Mouse (Mus musculus) ES-E14 (cell line): ENCODE data around the gene Spire2. TPM values are rescaled to one million over a fixed set of nuclear protein-coding genes. Genes with fewer than 3 reads are reported as not detected.
"Not testable (repeated sequence)": the region's sequence is repeated elsewhere in the genome, so short reads cannot be mapped to it uniquely, and the experiment has no call there.

Source experiments
- DNase-seq: peaks from one replicate; pipeline ENCODE4 v3.0.0-alpha.2; 2013; ENCODE audit warnings: low read depth, low spot score
- H3K27ac ChIP-seq: 2 replicates; pipeline ENCODE4 v1.5.1; 2012; ENCODE audit warnings: low read depth, mild to moderate bottlenecking, low read length, moderate library complexity, mixed read lengths; ENCODE audit not compliant: poor library complexity, insufficient read depth, severe bottlenecking
- H3K36me3 ChIP-seq: 2 replicates; pipeline ENCODE4 v1.6.1; 2012; ENCODE audit warnings: mild to moderate bottlenecking, low read length, moderate library complexity, mixed read lengths; ENCODE audit not compliant: control insufficient read depth, poor library complexity, insufficient read depth, severe bottlenecking
- H3K4me1 ChIP-seq, 2 experiments: fragments of 150-350 bp in 1 of 2; sonication (generic) in 1 of 2; 2 replicates each; pipeline ENCODE4 v1.6.1; 2012; ENCODE audit warnings: low read length in 2 of 2, mild to moderate bottlenecking in 1 of 2, mixed read lengths in 1 of 2; ENCODE audit not compliant: control insufficient read depth in 2 of 2, insufficient read depth in 2 of 2, poor library complexity in 1 of 2
- H3K4me3 ChIP-seq, 2 experiments: fragments of 150-350 bp in 1 of 2; sonication (generic) in 1 of 2; 2 replicates each; pipeline ENCODE4 v1.5.1; 2012; ENCODE audit warnings: low read length in 2 of 2, low read depth in 1 of 2, mild to moderate bottlenecking in 1 of 2, mixed read lengths in 1 of 2; ENCODE audit not compliant: insufficient read depth in 1 of 2, poor library complexity in 1 of 2, severe bottlenecking in 1 of 2
- H3K9ac ChIP-seq: 2 replicates; pipeline ENCODE4 v1.6.1; 2012; ENCODE audit warnings: low read depth, mild to moderate bottlenecking, low read length, mixed read lengths; ENCODE audit not compliant: poor library complexity, insufficient read depth, severe bottlenecking
- H3K9me3 ChIP-seq: fragments of 150-350 bp; sonication (generic); 2 replicates; pipeline ENCODE4 v1.6.1; 2012; ENCODE audit warnings: low read depth, mild to moderate bottlenecking, low read length; ENCODE audit not compliant: control insufficient read depth, insufficient read depth
- CHD2 ChIP-seq: IDR thresholded peaks from 2 replicates; pipeline ENCODE4 v1.6.1; 2014; ENCODE audit warnings: mild to moderate bottlenecking, low read depth, low read length, inconsistent platforms
- HCFC1 ChIP-seq: IDR thresholded peaks from 2 replicates; pipeline ENCODE4 v1.6.1; 2012; ENCODE audit warnings: low read length, inconsistent platforms, borderline replicate concordance; ENCODE audit not compliant: insufficient read depth
- MAFK ChIP-seq: IDR thresholded peaks from 2 replicates; pipeline ENCODE4 v1.6.1; 2014; ENCODE audit warnings: mild to moderate bottlenecking, low read depth, low read length, inconsistent platforms; ENCODE audit not compliant: insufficient read depth
- ZC3H11A ChIP-seq: IDR thresholded peaks from 2 replicates; pipeline ENCODE4 v1.6.1; 2012; ENCODE audit warnings: low read depth, mild to moderate bottlenecking, inconsistent platforms, low read length, borderline replicate concordance
- ZNF384 ChIP-seq: IDR thresholded peaks from 2 replicates; pipeline ENCODE4 v1.6.1; 2012; ENCODE audit warnings: low read depth, low read length, inconsistent platforms
- in situ Hi-C, 2 experiments: fragments of 600-800 bp; cut with MboI; formaldehyde crosslinking; loops; one replicate each; pipeline ENCODE4 v1.15.1; 2025; ENCODE audit warnings: low sequenced_read_pairs in 2 of 2, inconsistent platforms in 1 of 2; ENCODE audit not compliant: unreplicated experiment in 2 of 2
- total RNA-seq: library from RNA; depleted of rRNA; stranded (reverse); fragments of 300-350 nt; gene quantifications from 2 replicates; pipeline ENCODE4 v1.2.3, GENCODE M21; 2012; rRNA removed

Gene Spire2
- total RNA-seq, 1 experiment: 8.8 TPM

GRCm38 (mm10) chr8:123414255-123414654 lies 81.7 kb downstream of the Spire2 start:
- Histone ChIP-seq H3K4me1 (peaks cover 2 to 13% of the 10 kb centered on the region in 2 experiments; a peak in 2 of 4 replicates), H3K9ac (no peak overlapping the region), H3K36me3 (peaks cover 4% of the 10 kb centered on the region; the same call in 1 of the 2 replicates), H3K4me3 (no peak overlapping the region), H3K27ac (no peak overlapping the region), H3K9me3 (no peaks in the 10 kb centered on the region)
- in situ Hi-C loops: no loop called here
- DNase-seq: peak; percentile 26
- TF ChIP-seq ZNF384 (no peak), MAFK (no peak), ZC3H11A (no peak), CHD2 (no peak), HCFC1 (no peak)

- not testable (repeated sequence) for H3K9ac ChIP-seq, H3K4me3 ChIP-seq
Observed at GRCm38 (mm10) chr8:123414997-123415696, 82.6 kb downstream of the Spire2 start.

GRCm38 (mm10) chr8:123415967-123416943 lies 83.7 kb downstream of the Spire2 start:
- Histone ChIP-seq H3K9ac (no peak overlapping the region), H3K36me3 (peaks cover 14% of the 10 kb centered on the region), H3K4me3 (no peak overlapping the region), H3K27ac (no peak overlapping the region), H3K9me3 (no peaks in the 10 kb centered on the region), H3K4me1 (peaks cover 0 to 13% of the 10 kb centered on the region in 2 experiments; a peak in 1 of 4 replicates)
- TF ChIP-seq ZNF384 (peak; percentile 82), MAFK (no peak)
- DNase-seq: peak; percentile 27
- in situ Hi-C loops: no loop called here

More at GRCm38 (mm10) chr8:123414997-123415696, 82.6 kb downstream of the Spire2 start:
- H3K36me3 ChIP-seq, H3K9me3 ChIP-seq, in situ Hi-C loops, H3K27ac ChIP-seq, DNase-seq: not testable (repeated sequence)
- H3K4me1 ChIP-seq: peaks cover 2 to 13% of the 10 kb centered on the region in 2 experiments; a peak in 2 of 4 replicates

GRCm38 (mm10) chr8:123416944-123417555 lies 84.5 kb downstream of the Spire2 start:
- Histone ChIP-seq H3K27ac (no peak overlapping the region), H3K9me3 (no peaks in the 10 kb centered on the region), H3K9ac (no peak overlapping the region), H3K36me3 (peaks cover 15% of the 10 kb centered on the region), H3K4me3 (no peak overlapping the region), H3K4me1 (peaks cover 2 to 9% of the 10 kb centered on the region in 2 experiments; a peak in 2 of 4 replicates)
- TF ChIP-seq ZC3H11A: no peak
- no peak for TF ChIP-seq CHD2
- in situ Hi-C loops: no loop called here
- DNase-seq: no peak

Other genes with a start within 250 kb of the Spire2 start
- gene Rpl13, start 230.4 kb upstream of the Spire2 start, total RNA-seq: 2,643 and 2,912 TPM in 2 replicates
- gene Cpne7, start 215.3 kb upstream of the Spire2 start, total RNA-seq: 1.8 and 4.9 TPM in 2 replicates
- 3.1 and 3.3 TPM in 2 replicates for gene Sult5a1, start 174.4 kb upstream of the Spire2 start, total RNA-seq
- not detected in 2 replicates for gene Dpep1, start 146.5 kb upstream of the Spire2 start, total RNA-seq
- 68.8 and 86.0 TPM in 2 replicates for gene Chmp1a, start 120.0 kb upstream of the Spire2 start, total RNA-seq
- 1.2 and 1.4 TPM in 2 replicates for gene Spata33, start 119.9 kb upstream of the Spire2 start, total RNA-seq
- 42.7 and 58.9 TPM in 2 replicates for gene Cdk10, start 107.9 kb upstream of the Spire2 start, total RNA-seq
- gene Spata2l, start 96.5 kb upstream of the Spire2 start, total RNA-seq: 1.2 and 1.7 TPM in 2 replicates
- 14.8 and 19.1 TPM in 2 replicates for gene Zfp276, start 78.5 kb upstream of the Spire2 start, total RNA-seq
- 10.8 and 15.4 TPM in 2 replicates for gene Vps9d1, start 78.4 kb upstream of the Spire2 start, total RNA-seq
- gene Fanca, start 14.1 kb upstream of the Spire2 start, total RNA-seq: 31.7 and 52.6 TPM in 2 replicates
- 87.2 and 114 TPM in 2 replicates for gene Tcf25, start 41.0 kb downstream of the Spire2 start, total RNA-seq
- 0.27 and 0.42 TPM in 2 replicates for gene Mc1r, start 74.4 kb downstream of the Spire2 start, total RNA-seq
- gene Tubb3, start 78.7 kb downstream of the Spire2 start, total RNA-seq: 69.1 and 117 TPM in 2 replicates
- 34.3 and 42.5 TPM in 2 replicates for gene Def8, start 90.8 kb downstream of the Spire2 start, total RNA-seq
- 80.0 and 96.7 TPM in 2 replicates for gene Afg3l1, start 145.2 kb downstream of the Spire2 start, total RNA-seq
- 1.4 and 1.6 TPM in 2 replicates for gene Dbndd1, start 182.8 kb downstream of the Spire2 start, total RNA-seq
- 16.2 and 25.3 TPM in 2 replicates for gene Gas8, start 186.1 kb downstream of the Spire2 start, total RNA-seq